Mouse (Mus musculus): ENCODE measurements around the gene Rnf8.
"Not testable (repeated sequence)": the region's sequence is repeated elsewhere in the genome, so short reads cannot be mapped to it uniquely, and the experiment has no call there.

Rnf8 gene

GRCm38 (mm10) chr17:29614115-29615023 is at the start of gene Rnf8, which contains the start of gene Gm28043:
Gene Rnf8 (plus strand): TSS chr17:29614790.
Gene Gm28043 (plus strand): TSS chr17:29614876.
- DNase-seq = peak; percentile 95

GRCm38 (mm10) chr17:29565521-29565920 is 49.1 kb upstream of the Rnf8 start:
- DNase-seq = no peak

- no peak for DNase-seq
These were observed 46.2 kb upstream of the Rnf8 start for GRCm38 (mm10) chr17:29568435-29568834.

GRCm38 (mm10) chr17:29569831-29570230 is 44.8 kb upstream of the Rnf8 start:
- no peak for DNase-seq

- DNase-seq = no peak
These were observed 34.9 kb upstream of the Rnf8 start for GRCm38 (mm10) chr17:29579579-29580126.

GRCm38 (mm10) chr17:29583569-29583968 is 31.0 kb upstream of the Rnf8 start:
- no peak for DNase-seq

- DNase-seq = no peak
These were observed 30.3 kb upstream of the Rnf8 start for GRCm38 (mm10) chr17:29584306-29584705.

GRCm38 (mm10) chr17:29584737-29585136 is 29.9 kb upstream of the Rnf8 start:
- DNase-seq = no peak

GRCm38 (mm10) chr17:29585446-29585845 is 29.1 kb upstream of the Rnf8 start:
- DNase-seq = no peak

GRCm38 (mm10) chr17:29586921-29587320 is 27.7 kb upstream of the Rnf8 start:
- DNase-seq = no peak

GRCm38 (mm10) chr17:29589221-29589898 is 25.2 kb upstream of the Rnf8 start:
- peak; percentile 67 for DNase-seq

- no peak for DNase-seq
These were observed 18.5 kb upstream of the Rnf8 start for GRCm38 (mm10) chr17:29595891-29596770.

GRCm38 (mm10) chr17:29596771-29597132 is 17.8 kb upstream of the Rnf8 start:
- DNase-seq = no peak

- no peak for DNase-seq
These were observed 15.5 kb upstream of the Rnf8 start for GRCm38 (mm10) chr17:29599051-29599450.

GRCm38 (mm10) chr17:29599537-29599936 is 15.1 kb upstream of the Rnf8 start:
- no peak for DNase-seq

GRCm38 (mm10) chr17:29601391-29601790 is 13.2 kb upstream of the Rnf8 start:
- peak; percentile 65 for DNase-seq

GRCm38 (mm10) chr17:29603283-29603682 is 11.3 kb upstream of the Rnf8 start:
- peak; percentile 86 for DNase-seq

- DNase-seq = not testable (repeated sequence)
These were observed 1.1 kb upstream of the Rnf8 start for GRCm38 (mm10) chr17:29613453-29613852.

- DNase-seq = no peak
These were observed 498 bp downstream of the Rnf8 start for GRCm38 (mm10) chr17:29615024-29615551.

GRCm38 (mm10) chr17:29615616-29616015 is 1.0 kb downstream of the Rnf8 start:
- DNase-seq = no peak

- DNase-seq = no peak
These were observed 4.6 kb downstream of the Rnf8 start for GRCm38 (mm10) chr17:29619231-29619630.

- no peak for DNase-seq
These were observed 8.9 kb downstream of the Rnf8 start for GRCm38 (mm10) chr17:29623488-29623887.
